Mouse (Mus musculus) midbrain, embryonic 11.5 days (tissue): ENCODE results near the gene Atp9a. TPM values are rescaled to one million over a fixed set of nuclear protein-coding genes. Genes with fewer than 3 reads are reported as not detected.

Experiments
- ATAC-seq: fragments of 200-750 bp; cut with Nextera tagmentation; 2 replicates; pipeline ENCODE4 v1.8.0; 2017; ENCODE audit warnings: moderate TSS enrichment, moderate library complexity; ENCODE audit not compliant: low FRiP score
- DNase-seq: peaks from one replicate; pipeline ENCODE4 v3.0.0; 2015; ENCODE audit warnings: low spot score; ENCODE audit errors: missing footprints
- H3K27ac ChIP-seq: fragments of 300-500 bp; sonication (generic); 2 replicates; pipeline ENCODE4 v1.5.1; 2014; ENCODE audit warnings: low read depth, low read length
- H3K27me3 ChIP-seq: fragments of 300-500 bp; sonication (generic); 2 replicates; pipeline ENCODE4 v1.6.1; 2014; ENCODE audit warnings: mild to moderate bottlenecking, low read length, moderate library complexity, mixed read lengths; ENCODE audit not compliant: control insufficient read depth, insufficient read depth
- H3K36me3 ChIP-seq: fragments of 300-500 bp; sonication (generic); 2 replicates; pipeline ENCODE4 v1.6.1; 2014; ENCODE audit warnings: mild to moderate bottlenecking, low read length, moderate library complexity, mixed read lengths; ENCODE audit not compliant: control insufficient read depth, insufficient read depth
- H3K4me1 ChIP-seq: fragments of 300-500 bp; sonication (generic); 2 replicates; pipeline ENCODE4 v1.6.1; 2014; ENCODE audit warnings: low read length; ENCODE audit not compliant: control insufficient read depth, insufficient read depth
- H3K4me2 ChIP-seq: fragments of 300-500 bp; sonication (generic); 2 replicates; pipeline ENCODE4 v1.6.1; 2014; ENCODE audit warnings: mild to moderate bottlenecking, moderate library complexity
- H3K4me3 ChIP-seq: fragments of 300-500 bp; sonication (generic); 2 replicates; pipeline ENCODE4 v1.5.1; 2014; ENCODE audit warnings: low read depth, low read length
- H3K9ac ChIP-seq: fragments of 300-500 bp; sonication (generic); 2 replicates; pipeline ENCODE4 v1.6.1; 2014; ENCODE audit warnings: low read length
- H3K9me3 ChIP-seq: fragments of 300-500 bp; sonication (generic); 2 replicates; pipeline ENCODE4 v1.6.1; 2016; ENCODE audit warnings: low read length; ENCODE audit not compliant: control insufficient read depth
- WGBS: fragments of 180-500 bp; shearing (Covaris S2); extraction: QIAGEN DNeasy Blood & Tissue Kit; methylation state at CpG from one replicate; pipeline ENCODE4 v1.1.7; 2014; 5-methylcytosine and 5-hydroxymethylcytosine counted together
- polyA plus RNA-seq: library from polyadenylated mRNA; unstranded; fragments of >200 nt; fragmentation: Nextera tagmentation; extraction: Ambion mirVana; gene quantifications from 2 replicates; pipeline ENCODE4 v1.2.1, GENCODE M21; 2014

The Atp9a gene
- polyA plus RNA-seq, 1 experiment from 2014 or later, result 16.8 TPM

DNA sequence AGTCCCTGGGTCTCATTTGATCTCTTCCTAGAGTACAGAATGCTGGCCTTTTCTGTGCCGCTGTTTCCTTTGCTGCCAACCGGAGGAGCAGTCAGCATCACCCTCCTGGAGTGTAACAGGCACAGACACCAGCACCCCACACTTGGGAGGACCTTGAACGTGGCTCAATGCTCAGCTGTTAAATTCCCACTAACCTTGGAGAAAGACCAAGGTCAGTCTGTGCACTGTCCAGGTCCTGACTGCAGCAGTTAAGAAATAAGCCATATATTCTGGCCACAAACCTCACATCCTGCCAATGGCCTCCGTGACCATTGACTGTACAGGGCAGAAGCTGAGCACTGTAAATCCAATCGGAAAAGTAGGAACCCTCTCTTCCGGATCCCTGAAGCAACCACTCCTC lies 148.5 kb downstream of the Atp9a start:
- no peak overlapping the region for H3K4me3 ChIP-seq
- DNase-seq, result no peak
- no peak overlapping the region for H3K4me2 ChIP-seq
- ATAC-seq, result no peak
- 83% methylated on average over 6 of the region's 6 CpGs for WGBS
- no peak overlapping the region for H3K27ac ChIP-seq
- no peaks in the 10 kb centered on the region for H3K36me3 ChIP-seq
- no peak overlapping the region for H3K9ac ChIP-seq
- no peaks in the 10 kb centered on the region for H3K9me3 ChIP-seq
- peaks cover 14% of the 10 kb centered on the region for H3K4me1 ChIP-seq
- H3K27me3 ChIP-seq, result peaks cover 25% of the 10 kb centered on the region

- peaks cover 25% of the 10 kb centered on the region for H3K27me3 ChIP-seq
- H3K36me3 ChIP-seq, result no peaks in the 10 kb centered on the region
- H3K4me1 ChIP-seq, result peaks cover 14% of the 10 kb centered on the region
- H3K9me3 ChIP-seq, result no peaks in the 10 kb centered on the region
- H3K27ac ChIP-seq, result no peak overlapping the region
- H3K4me3 ChIP-seq, result no peak overlapping the region
- 85% methylated on average over 5 of the region's 5 CpGs for WGBS
- no peak overlapping the region for H3K4me2 ChIP-seq
- no peak for ATAC-seq
- DNase-seq, result no peak
- H3K9ac ChIP-seq, result no peak overlapping the region
Observed at GRCm38 (mm10) chr2:168593004-168593403, 149.2 kb downstream of the Atp9a start.

DNA sequence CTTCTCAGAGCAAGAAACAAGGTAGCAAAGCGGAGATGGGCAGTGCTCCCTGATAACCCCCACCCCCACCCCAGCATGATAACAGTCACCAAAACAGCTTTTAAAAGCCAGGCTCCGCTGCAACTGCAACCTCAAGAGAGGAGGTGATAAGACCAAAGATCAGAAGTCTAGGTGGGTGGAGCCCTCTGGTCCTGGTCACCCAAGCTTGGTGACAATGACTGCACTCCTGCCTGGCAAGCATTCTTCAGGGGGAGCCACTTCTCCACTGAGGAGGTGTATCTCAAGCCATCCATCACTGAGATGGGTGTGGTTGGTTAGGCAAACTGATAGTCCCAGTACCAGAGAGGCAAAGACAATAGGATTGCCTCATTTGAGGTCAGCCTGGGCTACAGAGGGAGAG lies 151.1 kb downstream of the Atp9a start:
- WGBS, result 79% methylated on average over 2 of the region's 2 CpGs
- ATAC-seq, result no peak
- Histone ChIP-seq H3K9ac (no peak overlapping the region), H3K4me2 (no peak overlapping the region), H3K27me3 (peaks cover 25% of the 10 kb centered on the region), H3K4me1 (peaks cover 14% of the 10 kb centered on the region), H3K27ac (no peak overlapping the region), H3K9me3 (no peaks in the 10 kb centered on the region), H3K36me3 (no peaks in the 10 kb centered on the region), H3K4me3 (no peak overlapping the region)
- no peak for DNase-seq

GRCm38 (mm10) chr2:168590556-168590955 lies 151.7 kb downstream of the Atp9a start:
- H3K4me1 ChIP-seq, result peaks cover 14% of the 10 kb centered on the region
- H3K36me3 ChIP-seq, result no peaks in the 10 kb centered on the region
- no peak for ATAC-seq
- peaks cover 25% of the 10 kb centered on the region for H3K27me3 ChIP-seq
- H3K4me2 ChIP-seq, result peak overlapping the region; percentile 72
- no peak overlapping the region for H3K27ac ChIP-seq
- WGBS, result 46% methylated on average over 10 of the region's 10 CpGs
- H3K4me3 ChIP-seq, result peak overlapping the region; percentile 41
- no peak for DNase-seq
- peak overlapping the region; percentile 45 for H3K9ac ChIP-seq
- no peaks in the 10 kb centered on the region for H3K9me3 ChIP-seq

GRCm38 (mm10) chr2:168590168-168590551 lies 152.0 kb downstream of the Atp9a start:
- no peak overlapping the region for H3K27ac ChIP-seq
- under 1% methylated on average over 38 of the region's 38 CpGs for whole genome bisulfite sequencing

GRCm38 (mm10) chr2:168589368-168590167 lies 152.6 kb downstream of the Atp9a start:
- Histone ChIP-seq H3K9ac (peak overlapping the region; percentile 45), H3K36me3 (no peaks in the 10 kb centered on the region), H3K9me3 (no peaks in the 10 kb centered on the region), H3K4me1 (peaks cover 14% of the 10 kb centered on the region), H3K27me3 (peaks cover 25% of the 10 kb centered on the region), H3K4me2 (peak overlapping the region; percentile 72), H3K27ac (no peak overlapping the region), H3K4me3 (peak overlapping the region; percentile 41)
- DNase-seq (no peak), ATAC-seq (peak; percentile 54)
- WGBS, result 7% methylated on average over 21 of the region's 21 CpGs

More at GRCm38 (mm10) chr2:168590168-168590551, 152.0 kb downstream of the Atp9a start:
- Histone ChIP-seq H3K9me3 (no peaks in the 10 kb centered on the region), H3K4me1 (peaks cover 14% of the 10 kb centered on the region), H3K36me3 (no peaks in the 10 kb centered on the region), H3K4me2 (peak overlapping the region; percentile 72), H3K9ac (peak overlapping the region; percentile 45), H3K4me3 (peak overlapping the region; percentile 41), H3K27me3 (peaks cover 25% of the 10 kb centered on the region)
- DNase-seq (peak; percentile 89), ATAC-seq (peak; percentile 64)

- Histone ChIP-seq H3K27ac (no peak overlapping the region), H3K4me1 (peaks cover 14% of the 10 kb centered on the region), H3K4me2 (no peak overlapping the region), H3K9ac (no peak overlapping the region), H3K4me3 (no peak overlapping the region), H3K27me3 (peaks cover 25% of the 10 kb centered on the region), H3K9me3 (no peaks in the 10 kb centered on the region), H3K36me3 (no peaks in the 10 kb centered on the region)
- ATAC-seq (no peak), DNase-seq (no peak)
- WGBS, result 69% methylated on average over 11 of the region's 11 CpGs
Observed at GRCm38 (mm10) chr2:168588591-168589367, 153.4 kb downstream of the Atp9a start.

- 69% methylated on average over 8 of the region's 8 CpGs for WGBS
- no peak overlapping the region for H3K4me3 ChIP-seq
- DNase-seq (no peak), ATAC-seq (no peak)
- no peaks in the 10 kb centered on the region for H3K9me3 ChIP-seq
- H3K9ac ChIP-seq, result no peak overlapping the region
- H3K36me3 ChIP-seq, result no peaks in the 10 kb centered on the region
- H3K4me2 ChIP-seq, result no peak overlapping the region
- H3K27me3 ChIP-seq, result peaks cover 25% of the 10 kb centered on the region
- H3K4me1 ChIP-seq, result peaks cover 14% of the 10 kb centered on the region
- H3K27ac ChIP-seq, result no peak overlapping the region
Observed at GRCm38 (mm10) chr2:168587159-168587558, 155.1 kb downstream of the Atp9a start.

DNA sequence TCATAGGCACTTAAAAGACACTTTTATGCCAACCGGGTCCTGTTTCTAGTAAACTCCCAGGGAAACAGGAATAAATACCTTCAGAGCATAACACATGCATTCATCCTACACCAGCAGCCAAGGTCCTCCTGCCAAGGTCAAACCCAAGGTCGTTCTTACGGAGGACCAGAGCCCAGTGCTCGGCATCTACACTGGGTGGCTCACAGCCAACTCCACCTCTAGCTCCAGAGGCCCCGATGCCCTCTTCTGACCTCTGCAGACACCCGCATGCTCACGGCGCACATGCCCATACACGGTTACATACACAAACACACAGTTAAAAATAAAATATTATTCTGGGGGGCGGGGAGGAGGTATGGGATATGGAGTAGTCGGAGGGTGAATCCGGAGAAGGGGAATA lies 155.7 kb downstream of the Atp9a start:
- Histone ChIP-seq H3K36me3 (no peaks in the 10 kb centered on the region), H3K9me3 (no peaks in the 10 kb centered on the region), H3K27me3 (peaks cover 25% of the 10 kb centered on the region), H3K27ac (no peak overlapping the region), H3K4me1 (peaks cover 14% of the 10 kb centered on the region), H3K9ac (no peak overlapping the region), H3K4me3 (no peak overlapping the region), H3K4me2 (no peak overlapping the region)
- WGBS, result 92% methylated on average over 12 of the region's 12 CpGs
- ATAC-seq (no peak), DNase-seq (no peak)
